In the genomic region with DNA sequence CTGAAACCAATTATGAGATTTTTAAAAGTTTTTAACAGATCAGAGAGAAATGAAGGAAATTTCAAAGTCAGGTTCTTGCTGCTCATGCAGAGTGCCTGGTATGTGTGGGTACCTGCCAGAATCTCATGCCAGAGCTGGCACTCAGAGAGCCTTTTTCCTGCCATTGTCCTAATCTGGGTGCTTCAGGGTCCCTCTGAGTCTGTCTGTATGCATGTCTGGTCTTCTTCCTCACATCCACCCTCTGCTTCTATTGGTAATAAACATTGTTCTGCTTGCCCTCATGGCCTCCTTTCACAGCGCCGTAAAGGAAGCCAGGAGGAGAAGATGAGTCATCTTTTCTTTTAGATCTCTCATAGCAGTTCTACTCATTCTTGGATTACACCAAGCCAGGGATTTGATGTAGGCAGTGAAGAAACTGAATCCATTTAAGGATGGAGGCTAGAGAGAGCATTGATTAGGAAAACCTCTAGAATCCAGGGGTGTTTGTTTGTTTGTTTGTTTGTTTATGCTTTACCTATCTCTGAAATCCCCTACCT, we compare ENCODE assay signal across 12 mouse cellular contexts.
"Had no signal": no experiment of that assay in that cellular context is flagged by ENCODE, and none has a peak within 500 bp of the region (broad histone marks: within the 10 kb centered on the region; RNA-seq: fewer than 3 reads in every experiment).

No protein-coding gene starts in this region.

- H3K36me3 ChIP-seq: limb, embryonic 13.5 days; liver, embryonic 15.5 days; midbrain, embryonic 13.5 days; neural tube, embryonic 12.5 days; stomach, embryonic 15.5 days had no signal

- H3K4me1 ChIP-seq: limb, embryonic 13.5 days; liver, embryonic 15.5 days; midbrain, embryonic 13.5 days; neural tube, embryonic 12.5 days; stomach, embryonic 15.5 days had no signal

- H3K9ac ChIP-seq: limb, embryonic 13.5 days; liver, embryonic 15.5 days; lung, embryonic 14.5 days; midbrain, embryonic 13.5 days; neural tube, embryonic 12.5 days; stomach, embryonic 15.5 days had no signal

- H3K4me2 ChIP-seq: limb, embryonic 13.5 days; liver, embryonic 15.5 days; lung, embryonic 14.5 days; midbrain, embryonic 13.5 days; neural tube, embryonic 12.5 days; stomach, embryonic 15.5 days had no signal

- H3K27me3 ChIP-seq: limb, embryonic 13.5 days; liver, embryonic 15.5 days; midbrain, embryonic 13.5 days; neural tube, embryonic 12.5 days; stomach, embryonic 15.5 days had no signal

- H3K9me3 ChIP-seq: limb, embryonic 13.5 days; liver, embryonic 15.5 days; midbrain, embryonic 13.5 days; neural tube, embryonic 12.5 days; stomach, embryonic 15.5 days had no signal

- H3K4me3 ChIP-seq: limb, embryonic 13.5 days; liver, embryonic 15.5 days; midbrain, embryonic 13.5 days; neural tube, embryonic 12.5 days; stomach, embryonic 15.5 days had no signal

- DNase-seq: kidney, adult 18-20 months; kidney, postnatal 4 days; left cerebral cortex, postnatal 4 days; right cerebral cortex, postnatal 14 days; thymus, adult 2 months; thymus, postnatal 25 days had no signal

- H3K27ac ChIP-seq: limb, embryonic 13.5 days; liver, embryonic 15.5 days; midbrain, embryonic 13.5 days; neural tube, embryonic 12.5 days; stomach, embryonic 15.5 days had no signal

- ATAC-seq: midbrain, embryonic 13.5 days had no signal
